Mouse (Mus musculus) induced T-regulatory cell, adult 2 months (primary cell): ENCODE measurements around the gene Itga2.

ENCODE experiments used
- DNase-seq: peaks from one replicate; pipeline ENCODE4 v3.0.0-alpha.2; 2012; ENCODE audit warnings: low read depth

Itga2 gene

DNA sequence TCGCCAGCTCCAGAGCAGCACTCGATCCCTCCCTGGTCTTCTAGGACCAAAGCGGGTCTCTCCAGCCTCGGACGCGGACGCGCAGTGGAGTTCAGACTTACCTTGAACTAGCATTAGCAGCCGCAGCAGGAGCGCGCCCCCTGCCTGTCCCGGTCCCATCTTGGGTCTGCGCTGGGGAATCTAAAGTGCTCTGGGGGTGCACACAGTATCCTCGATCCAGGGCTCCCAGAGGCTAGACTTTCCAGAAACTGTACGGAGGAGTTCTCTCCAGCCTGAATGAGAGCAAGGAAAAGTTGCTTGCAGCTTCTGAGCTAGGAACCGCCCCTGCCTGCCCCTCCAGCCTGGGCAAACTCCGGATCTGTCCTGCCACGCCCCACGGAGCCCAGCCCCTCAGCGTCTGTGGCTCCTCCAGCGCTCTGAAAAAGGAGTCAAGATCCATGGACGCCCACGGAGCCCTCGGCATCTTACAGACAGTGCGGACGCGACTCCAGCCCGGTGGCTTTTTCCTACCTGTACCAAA lies at the start of gene Itga2:
Gene Itga2 (minus strand): TSS at position 326 of the 520 bp plus-strand sequence.
- peak; percentile 83 for DNase-seq

GRCm38 (mm10) chr13:114980831-114981419 lies 49.0 kb upstream of the Itga2 start:
- DNase-seq, result peak; percentile 50

- DNase-seq, result no peak
Measured at GRCm38 (mm10) chr13:114974484-114975042, 42.7 kb upstream of the Itga2 start.

DNA sequence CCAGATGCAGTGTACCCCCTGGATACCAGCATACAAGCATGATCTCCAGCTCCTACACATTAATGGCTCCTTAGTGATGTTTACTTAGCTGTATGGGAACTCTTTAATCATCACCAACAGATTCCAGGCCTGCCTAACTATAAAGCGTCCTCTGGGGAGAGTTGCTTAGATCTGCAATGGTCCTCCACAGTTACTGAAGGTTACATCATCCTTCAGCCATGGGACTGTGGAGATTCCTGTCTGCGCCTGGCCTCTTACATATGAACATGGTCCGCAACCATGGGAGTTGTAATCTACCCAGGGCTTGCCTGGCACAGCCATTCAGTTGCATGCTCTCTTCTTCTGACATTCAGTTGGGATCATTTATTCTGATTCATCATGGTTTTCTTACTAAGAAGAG lies 40.0 kb upstream of the Itga2 start:
- no peak for DNase-seq

DNA sequence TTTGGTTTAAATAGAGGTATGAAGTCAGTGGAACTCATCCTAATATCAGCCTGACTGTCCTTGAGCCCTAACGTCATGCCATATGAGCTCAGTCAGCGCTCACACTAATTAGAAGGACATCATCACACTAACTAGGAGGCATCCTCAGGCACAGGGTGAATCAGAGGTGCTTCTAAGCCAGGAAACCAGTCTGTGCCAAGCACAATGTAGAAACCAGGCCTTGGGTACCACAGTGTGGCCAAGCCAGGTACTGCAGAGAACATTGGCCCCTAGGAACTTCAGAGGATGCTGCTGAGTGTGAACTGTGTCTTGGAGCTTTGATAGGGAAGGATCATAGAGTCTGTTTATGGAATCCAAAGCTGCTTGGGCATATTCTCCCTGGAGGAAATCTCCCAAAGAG lies 32.3 kb upstream of the Itga2 start:
- peak; percentile 89 for DNase-seq

DNA sequence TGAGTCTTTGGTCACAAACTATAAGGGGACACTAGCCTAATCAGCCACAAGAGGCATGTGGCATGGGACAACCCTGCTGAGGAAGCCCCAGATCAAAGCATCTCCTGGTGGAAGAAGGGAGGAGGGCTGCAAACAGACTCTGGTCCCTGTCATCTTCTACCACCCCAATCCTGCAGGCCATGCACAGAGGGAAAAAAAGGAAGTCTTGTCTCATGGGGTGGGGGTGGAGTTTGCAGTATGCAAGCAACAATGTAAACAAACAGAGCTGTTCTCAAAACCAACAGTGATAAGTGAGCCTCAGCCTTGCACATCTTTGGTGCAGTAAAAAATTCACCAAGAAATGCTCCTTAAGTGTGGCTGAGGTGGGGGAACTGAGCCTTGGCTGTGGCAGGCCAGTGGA lies 22.6 kb upstream of the Itga2 start:
- no peak for DNase-seq

DNA sequence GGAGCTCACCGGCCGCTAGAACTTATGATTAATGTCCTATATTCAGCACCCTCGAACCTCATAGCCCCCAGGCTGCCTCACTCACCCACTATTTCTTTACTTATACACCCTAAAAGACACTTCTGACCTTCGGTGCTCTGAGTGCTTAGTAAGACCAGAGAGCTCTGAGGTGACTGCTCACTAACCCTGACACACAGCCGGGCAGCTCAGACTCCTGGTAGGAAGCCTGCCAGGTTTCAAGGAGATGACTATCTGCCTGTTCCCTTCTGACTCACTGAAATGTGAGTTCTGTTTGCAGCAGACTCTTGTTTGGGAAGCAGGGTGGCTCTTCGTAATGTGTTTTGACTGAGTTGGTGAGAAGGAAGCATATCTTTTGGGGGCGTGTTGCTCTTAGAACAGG lies 1.6 kb upstream of the Itga2 start:
- DNase-seq, result no peak

GRCm38 (mm10) chr13:114930996-114931649 lies 777 bp downstream of the Itga2 start:
- no peak for DNase-seq

DNA sequence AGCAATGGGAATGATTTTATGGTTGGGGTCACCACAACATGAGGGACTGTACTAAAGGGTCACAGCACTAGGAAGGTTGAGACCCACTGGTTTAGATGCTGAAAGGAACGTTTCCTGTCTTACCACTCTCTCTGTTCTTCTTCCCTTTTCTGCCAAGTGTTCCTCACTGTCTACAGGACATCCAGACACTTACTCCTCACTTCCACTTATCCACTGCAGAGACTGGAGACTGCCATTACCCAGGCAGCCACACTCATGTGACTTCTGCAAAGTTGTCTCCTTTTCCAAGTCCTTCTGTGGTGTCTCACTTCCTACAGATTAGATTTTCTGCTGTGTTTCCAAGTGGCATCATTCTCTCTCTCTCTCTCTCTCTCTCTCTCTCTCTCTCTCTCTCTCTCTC lies 7.1 kb downstream of the Itga2 start:
- DNase-seq, result no peak

DNA sequence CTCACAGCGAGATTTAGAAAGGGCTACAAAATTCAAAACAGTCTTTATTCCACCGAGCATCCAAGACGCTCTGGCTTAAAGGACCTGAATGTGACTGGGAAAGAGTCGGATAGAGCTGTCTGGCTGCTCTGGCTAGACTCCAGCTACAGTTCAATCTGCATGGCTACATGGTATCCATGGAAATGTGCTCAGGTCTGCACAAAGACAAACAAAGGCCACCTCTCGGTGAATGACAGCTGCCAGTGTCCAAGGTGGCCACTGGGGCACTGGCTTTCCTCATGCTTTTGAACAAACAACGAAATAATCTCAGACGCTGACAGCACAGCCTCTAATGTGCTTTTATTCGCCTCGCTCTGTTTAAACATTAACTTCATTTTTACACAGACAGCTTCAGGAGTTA lies 8.6 kb downstream of the Itga2 start:
- no peak for DNase-seq

DNA sequence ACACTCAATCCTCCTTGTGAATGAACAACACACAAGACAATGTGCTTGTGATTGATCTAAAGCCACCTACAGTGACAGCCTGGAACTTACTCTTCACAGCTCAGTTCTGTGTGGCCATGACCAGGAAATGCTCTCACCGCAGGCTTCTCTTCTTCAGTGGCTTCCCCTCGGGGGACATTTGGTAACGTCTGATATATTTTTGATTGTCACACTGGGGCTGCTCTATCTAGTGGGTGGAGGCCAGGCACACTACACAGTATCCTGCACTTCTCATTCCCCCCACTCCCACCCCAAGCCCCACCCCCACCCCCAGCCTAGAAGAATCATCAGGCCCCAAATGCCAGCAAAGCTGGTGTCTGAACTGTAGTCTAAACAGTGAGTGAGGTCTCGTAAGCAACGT lies 16.1 kb downstream of the Itga2 start:
- peak; percentile 73 for DNase-seq

GRCm38 (mm10) chr13:114914963-114915362 lies 16.9 kb downstream of the Itga2 start:
- DNase-seq, result peak; percentile 39

DNA sequence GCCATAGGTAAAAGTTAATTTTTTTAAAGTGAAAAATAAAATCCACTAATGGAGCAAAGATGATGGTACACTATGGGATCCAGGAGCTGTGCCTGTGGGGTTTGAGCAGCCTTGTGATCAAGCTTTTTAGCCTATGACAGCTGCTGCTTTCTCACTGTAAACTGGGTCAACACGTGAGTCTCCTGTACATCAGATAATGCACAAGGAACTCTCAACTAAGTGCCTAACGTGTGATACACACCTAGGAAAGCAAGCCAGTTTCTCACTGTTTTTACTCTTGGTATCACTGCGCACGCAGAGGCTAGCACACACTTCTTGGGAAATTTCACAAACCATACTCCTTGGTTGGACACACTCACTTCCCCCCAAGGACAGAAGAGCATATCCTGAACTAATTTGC lies 17.3 kb downstream of the Itga2 start:
- DNase-seq, result no peak

GRCm38 (mm10) chr13:114910629-114911028 lies 21.3 kb downstream of the Itga2 start:
- DNase-seq, result no peak

- DNase-seq, result no peak
Measured at GRCm38 (mm10) chr13:114909514-114909913, 22.4 kb downstream of the Itga2 start.

DNA sequence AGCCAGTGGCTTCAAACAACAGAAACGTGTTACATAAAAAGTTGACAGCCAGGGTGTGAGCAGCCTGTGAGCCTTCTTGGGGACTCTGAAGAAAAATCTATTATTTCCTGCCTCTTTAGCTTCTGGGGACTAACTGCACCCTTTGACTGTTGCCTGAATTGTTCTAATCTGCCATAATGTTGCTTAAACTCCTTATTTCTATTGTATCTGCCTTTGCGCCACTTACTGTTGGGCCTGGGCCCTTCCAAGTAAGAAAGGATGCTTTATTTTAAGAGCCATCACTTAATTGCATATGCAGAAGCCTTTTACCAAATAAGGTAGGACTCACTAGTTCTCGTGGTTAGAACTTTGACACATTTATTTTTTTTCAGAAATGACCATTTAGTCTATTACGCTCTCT lies 24.0 kb downstream of the Itga2 start:
- DNase-seq, result no peak

DNA sequence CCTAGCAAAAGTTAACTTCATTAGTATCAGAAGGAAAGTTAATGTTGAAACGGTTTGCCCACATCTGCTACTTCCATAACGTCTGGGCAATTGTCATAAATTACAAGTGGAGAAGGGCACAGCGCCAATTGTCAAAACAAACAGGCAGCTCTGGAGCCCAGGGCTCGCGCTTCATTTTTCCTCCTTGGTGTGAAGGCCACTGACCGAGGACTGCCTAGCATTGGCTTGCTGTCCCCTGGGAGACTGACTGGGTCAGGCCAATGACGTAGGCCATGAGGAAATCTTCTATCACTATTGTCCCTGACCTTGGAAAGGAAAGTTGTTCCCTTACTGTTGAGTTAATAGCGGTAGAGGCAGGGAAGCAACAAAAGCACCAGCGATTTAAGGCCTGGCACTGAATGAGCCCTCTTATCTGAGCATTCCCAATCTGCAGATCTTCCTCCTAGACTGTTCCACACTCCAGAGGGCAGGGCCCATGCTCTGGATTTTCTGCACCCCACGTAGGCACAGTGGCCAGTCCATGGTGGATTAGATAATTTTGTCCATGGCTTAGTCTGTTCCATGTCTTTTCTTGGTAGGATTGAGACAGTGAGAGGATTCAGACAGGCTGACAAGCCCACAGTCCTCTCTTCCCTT lies 35.0 kb downstream of the Itga2 start:
- DNase-seq, result no peak

DNA sequence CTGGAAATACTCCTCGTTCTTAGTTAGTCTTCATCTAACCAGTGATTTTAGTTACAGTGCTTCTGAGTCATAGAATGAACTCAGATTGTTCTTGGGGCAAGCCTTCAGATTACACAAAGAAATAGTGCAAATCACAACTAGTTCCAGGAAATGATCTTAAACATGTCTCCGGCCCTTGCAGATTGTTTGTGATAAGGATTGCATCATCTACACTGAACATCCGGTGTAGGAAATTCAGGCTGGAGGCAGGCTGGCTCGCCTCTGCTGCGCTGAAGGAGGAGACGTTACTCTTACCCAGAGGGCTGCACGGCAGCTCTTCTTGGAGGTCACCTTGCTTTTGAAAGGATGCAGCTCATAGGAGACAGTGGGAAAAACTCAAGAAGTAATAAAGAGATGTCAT lies 36.0 kb downstream of the Itga2 start:
- DNase-seq, result peak; percentile 76

GRCm38 (mm10) chr13:114894718-114895117 lies 37.2 kb downstream of the Itga2 start:
- peak; percentile 59 for DNase-seq

DNA sequence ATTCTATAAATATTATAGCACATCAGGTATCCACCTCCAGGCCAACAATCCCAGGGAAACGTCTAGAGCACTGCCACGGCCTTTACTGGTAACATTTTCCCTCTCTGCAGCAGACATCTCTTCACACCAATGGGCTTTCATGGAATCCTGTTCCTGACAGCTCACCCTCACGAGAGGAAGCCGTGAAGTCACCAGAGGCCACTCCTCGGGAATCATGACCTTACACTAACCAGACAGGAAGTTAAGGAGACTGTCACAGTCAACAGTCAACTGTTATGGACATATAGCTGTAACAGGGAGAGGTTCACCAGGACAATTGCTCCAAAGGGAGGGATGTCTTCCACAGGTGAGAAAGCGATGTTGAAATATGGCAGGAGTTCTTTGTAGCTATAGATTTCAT lies 40.2 kb downstream of the Itga2 start:
- no peak for DNase-seq

GRCm38 (mm10) chr13:114887695-114888094 lies 44.2 kb downstream of the Itga2 start:
- DNase-seq, result peak; percentile 63

- DNase-seq, result peak; percentile 67
Measured at GRCm38 (mm10) chr13:114887293-114887692, 44.6 kb downstream of the Itga2 start.

DNA sequence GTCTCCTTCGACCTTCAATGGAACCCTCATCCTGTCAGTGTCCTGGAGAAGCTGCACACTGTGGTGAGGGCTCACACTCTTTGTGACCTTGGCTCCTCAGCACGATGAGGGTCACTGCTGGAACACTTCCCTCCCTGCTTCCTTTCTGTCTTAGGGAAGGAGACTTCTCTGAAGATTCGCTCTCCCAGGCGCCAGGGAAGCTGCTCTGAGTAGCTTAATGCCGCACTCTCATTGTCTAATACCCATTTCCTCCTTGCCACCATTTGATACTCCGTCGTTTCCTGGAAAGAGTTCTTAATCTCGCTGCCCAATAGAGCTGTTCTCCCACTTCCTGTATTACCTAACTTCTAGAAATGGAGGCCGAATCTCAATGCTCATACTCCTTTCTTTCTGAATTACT lies 46.7 kb downstream of the Itga2 start:
- peak; percentile 40 for DNase-seq
